Mouse (Mus musculus) lung, embryonic 16.5 days (tissue): ENCODE data around the gene Gm20518. TPM values are rescaled to one million over a fixed set of nuclear protein-coding genes. Genes with fewer than 3 reads are reported as not detected.

Source experiments
- ATAC-seq: fragments of 200-750 bp; cut with Nextera tagmentation; 2 replicates; pipeline ENCODE4 v1.8.0; 2017; ENCODE audit warnings: low read depth, mild to moderate bottlenecking, moderate library complexity
- H3K27ac ChIP-seq: fragments of 300-500 bp; sonication (generic); 2 replicates; pipeline ENCODE4 v1.5.1; 2014; ENCODE audit warnings: mild to moderate bottlenecking, control low read depth, low read length
- H3K27me3 ChIP-seq: fragments of 300-500 bp; sonication (generic); 2 replicates; pipeline ENCODE4 v1.6.1; 2014; ENCODE audit warnings: low read depth, low read length, mixed read lengths; ENCODE audit not compliant: control insufficient read depth, insufficient read depth
- H3K36me3 ChIP-seq: fragments of 300-500 bp; sonication (generic); 2 replicates; pipeline ENCODE4 v1.6.1; 2014; ENCODE audit warnings: low read length; ENCODE audit not compliant: control insufficient read depth, insufficient read depth
- H3K4me1 ChIP-seq: fragments of 300-500 bp; sonication (generic); replicated peaks from 2 replicates; pipeline ENCODE4 v1.6.1; 2014; ENCODE audit warnings: low read length, mixed read lengths; ENCODE audit not compliant: control insufficient read depth, insufficient read depth
- H3K4me2 ChIP-seq: fragments of 300-500 bp; sonication (generic); 2 replicates; pipeline ENCODE4 v1.6.1; 2014; ENCODE audit warnings: low read depth, low read length, control low read depth
- H3K4me3 ChIP-seq: fragments of 300-500 bp; sonication (generic); 2 replicates; pipeline ENCODE4 v1.5.1; 2014; ENCODE audit warnings: mild to moderate bottlenecking, low read length, control low read depth
- H3K9ac ChIP-seq: fragments of 300-500 bp; sonication (generic); 2 replicates; pipeline ENCODE4 v1.6.1; 2014; ENCODE audit warnings: low read length, control low read depth
- H3K9me3 ChIP-seq: fragments of 300-500 bp; sonication (generic); 2 replicates; pipeline ENCODE4 v1.6.1; 2016; ENCODE audit warnings: low read length; ENCODE audit not compliant: control insufficient read depth
- WGBS: fragments of 180-500 bp; shearing (Covaris S2); extraction: QIAGEN DNeasy Blood & Tissue Kit; methylation state at CpG from one replicate; pipeline ENCODE4 v1.1.7; 2014; 5-methylcytosine and 5-hydroxymethylcytosine counted together
- polyA plus RNA-seq: library from polyadenylated mRNA; unstranded; fragments of >200 nt; fragmentation: Nextera tagmentation; extraction: Ambion mirVana; gene quantifications from 2 replicates; pipeline ENCODE4 v1.2.1, GENCODE M21; 2015

Gm20518 gene
- polyA plus RNA-seq, 1 experiment from 2014 or later = 0.33 TPM

DNA sequence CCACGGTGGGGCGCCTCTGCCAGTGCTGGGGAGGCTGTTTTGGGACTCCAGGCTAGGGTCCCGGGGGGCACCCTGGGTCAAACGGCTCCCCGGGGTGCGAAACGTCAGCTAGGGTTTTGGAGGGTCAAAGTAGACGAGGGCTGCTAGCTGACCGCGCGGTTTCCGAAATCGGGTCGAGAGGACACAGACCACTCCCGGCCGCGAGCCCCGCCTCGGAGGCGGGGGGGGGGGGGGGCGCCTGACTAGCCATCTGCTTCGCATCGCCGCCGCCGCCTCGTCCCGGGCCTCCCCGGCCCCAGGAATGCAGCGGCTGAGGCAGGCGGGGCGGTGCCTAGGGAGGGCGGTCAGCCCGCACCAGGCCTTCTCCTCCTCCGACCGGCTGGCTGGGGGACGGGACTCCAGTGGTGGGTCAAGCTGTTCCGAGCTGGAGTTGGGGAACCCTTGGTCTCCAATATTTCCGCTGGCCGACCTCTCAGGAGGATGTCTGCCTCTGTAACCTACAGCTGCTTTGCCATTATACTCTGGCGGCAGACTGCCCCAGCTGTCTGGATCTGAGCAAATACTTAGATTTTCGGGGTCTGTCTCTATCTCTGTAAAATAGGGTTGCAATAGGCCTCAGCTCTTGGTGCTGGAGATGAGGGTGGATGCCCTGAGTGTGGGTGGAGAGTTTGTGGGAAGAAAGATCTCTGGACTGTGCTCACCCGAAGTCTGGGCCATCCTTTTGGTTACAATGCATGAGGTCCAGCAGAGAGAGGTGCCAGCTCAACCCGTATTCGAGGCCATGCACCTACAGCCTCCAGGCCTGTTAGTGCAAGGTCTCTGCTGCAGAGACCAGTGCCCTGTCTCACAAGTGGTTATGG is 92.9 kb downstream of the Gm20518 start:
- peak overlapping the region; percentile 85 for H3K4me2 ChIP-seq
- peak overlapping the region; percentile 97 for H3K27ac ChIP-seq
- H3K9ac ChIP-seq = peak overlapping the region; percentile 94
- H3K4me3 ChIP-seq = peak overlapping the region; percentile 76
- peak; percentile 83 for ATAC-seq
- H3K27me3 ChIP-seq = peaks cover 33% of the 10 kb centered on the region
- 4% methylated on average over 38 of the region's 45 CpGs for WGBS
- no peaks in the 10 kb centered on the region for H3K36me3 ChIP-seq
- no peaks in the 10 kb centered on the region for H3K9me3 ChIP-seq
- H3K4me1 ChIP-seq = peaks cover 65% of the 10 kb centered on the region

DNA sequence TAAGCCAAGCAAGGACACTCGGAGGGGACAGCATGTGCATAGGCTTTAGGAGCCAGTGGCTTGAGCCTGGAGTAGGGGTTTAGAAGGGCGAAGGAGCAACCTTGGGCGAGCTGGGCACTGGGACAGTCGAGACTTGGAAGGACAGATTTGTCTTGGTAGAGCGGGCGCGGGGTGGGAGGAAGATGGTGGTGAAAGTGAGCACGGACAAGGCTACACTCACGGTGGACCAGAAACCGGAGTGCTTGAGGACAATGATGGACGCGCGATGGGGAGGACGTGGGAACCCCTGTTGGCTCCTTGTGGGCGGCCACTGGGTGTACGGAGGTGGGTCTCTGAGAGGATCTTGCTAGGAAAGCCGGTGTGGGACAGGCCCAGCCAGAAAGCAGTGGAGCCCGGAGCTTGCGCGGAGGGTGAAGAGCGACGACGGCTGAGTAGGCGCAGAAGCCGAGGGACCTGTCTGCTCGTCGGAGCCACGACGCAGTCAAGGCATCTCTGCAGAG is 93.6 kb downstream of the Gm20518 start:
- H3K4me3 ChIP-seq = peak overlapping the region; percentile 76
- H3K4me2 ChIP-seq = peak overlapping the region; percentile 85
- H3K27ac ChIP-seq = peak overlapping the region; percentile 97
- H3K36me3 ChIP-seq = no peaks in the 10 kb centered on the region
- WGBS = 3% methylated on average over 29 of the region's 29 CpGs
- ATAC-seq = peak; percentile 8
- peaks cover 27% of the 10 kb centered on the region for H3K27me3 ChIP-seq
- H3K9me3 ChIP-seq = no peaks in the 10 kb centered on the region
- H3K4me1 ChIP-seq = peaks cover 58% of the 10 kb centered on the region
- H3K9ac ChIP-seq = peak overlapping the region; percentile 94

GRCm38 (mm10) chr16:17796971-17797811 is 94.3 kb downstream of the Gm20518 start, which contains the start of gene Scarf2:
Gene Scarf2, plus strand, starts transcription at chr16:17797282.
- H3K36me3 ChIP-seq = peaks cover 2% of the 10 kb centered on the region; the same call in 1 of the 2 replicates
- peak within 1 kb of the TSS; percentile 97 for H3K27ac ChIP-seq
- H3K4me3 ChIP-seq = peak within 1 kb of the TSS; percentile 76
- peak within 1 kb of the TSS; percentile 85 for H3K4me2 ChIP-seq
- H3K9me3 ChIP-seq = no peaks in the 10 kb centered on the region
- H3K9ac ChIP-seq = peak within 1 kb of the TSS; percentile 94
- peaks cover 20% of the 10 kb centered on the region for H3K27me3 ChIP-seq
- 1% methylated on average over 59 of the region's 81 CpGs for WGBS
- peaks cover 51% of the 10 kb centered on the region for H3K4me1 ChIP-seq
- peak; percentile 79 for ATAC-seq

DNA sequence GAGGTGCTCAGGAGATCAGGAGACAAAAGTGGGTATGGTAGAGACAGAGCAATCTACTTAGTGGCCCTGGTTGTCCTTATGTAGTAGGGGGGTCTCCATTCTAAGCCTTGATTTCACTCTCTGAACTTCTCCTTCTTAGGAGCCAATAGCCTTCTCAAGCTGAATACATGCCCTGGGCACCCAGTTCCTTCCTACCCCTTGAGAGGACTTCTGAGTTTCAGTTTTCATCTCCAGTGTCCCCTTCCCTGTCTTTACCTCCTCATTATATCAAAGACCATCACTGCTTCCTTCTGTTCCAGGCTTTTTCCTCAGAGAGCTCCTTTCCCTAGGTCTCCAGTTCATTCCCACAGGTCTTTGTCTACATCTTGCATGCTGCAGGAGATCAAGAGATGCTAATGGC is 95.0 kb downstream of the Gm20518 start:
- Histone ChIP-seq H3K9ac (peak overlapping the region; percentile 94), H3K9me3 (no peaks in the 10 kb centered on the region), H3K4me2 (peak overlapping the region; percentile 85), H3K27me3 (peaks cover 14% of the 10 kb centered on the region), H3K4me3 (peak overlapping the region; percentile 76), H3K4me1 (peaks cover 44% of the 10 kb centered on the region), H3K36me3 (peaks cover 2% of the 10 kb centered on the region), H3K27ac (peak overlapping the region; percentile 97)
- no peak for ATAC-seq

DNA sequence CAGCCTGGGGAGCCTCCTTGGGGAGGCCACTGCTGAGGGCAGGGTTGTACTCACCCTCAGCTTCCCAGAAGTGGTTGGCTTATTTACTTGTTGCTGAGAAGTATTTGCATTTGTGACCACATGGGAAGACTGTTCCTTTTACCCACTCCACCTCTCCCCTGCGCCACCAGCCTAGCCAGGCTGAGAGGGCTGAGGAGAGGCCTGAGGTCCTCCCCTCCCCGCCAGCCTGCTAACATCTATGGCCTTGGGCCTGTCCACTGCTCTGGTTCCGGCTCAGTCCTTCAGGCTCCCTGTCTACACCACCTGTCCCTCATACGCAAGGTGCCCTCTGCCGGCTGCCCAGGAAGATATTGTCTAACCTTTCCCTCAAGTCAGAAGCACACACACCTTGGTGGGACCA is 95.8 kb downstream of the Gm20518 start:
- Histone ChIP-seq H3K27ac (peak overlapping the region; percentile 97), H3K36me3 (peaks cover 2% of the 10 kb centered on the region), H3K4me2 (no peak overlapping the region), H3K4me3 (no peak overlapping the region), H3K4me1 (peaks cover 39% of the 10 kb centered on the region), H3K9ac (0 out of 2 replicates have a peak overlapping the region, but pooled peaks have one; percentile 2), H3K27me3 (peaks cover 8% of the 10 kb centered on the region; the same call in 1 of the 2 replicates), H3K9me3 (no peaks in the 10 kb centered on the region)
- 56% methylated on average over 5 of the region's 5 CpGs for WGBS
- peak; percentile 3; the same call in 1 of the 2 replicates for ATAC-seq

DNA sequence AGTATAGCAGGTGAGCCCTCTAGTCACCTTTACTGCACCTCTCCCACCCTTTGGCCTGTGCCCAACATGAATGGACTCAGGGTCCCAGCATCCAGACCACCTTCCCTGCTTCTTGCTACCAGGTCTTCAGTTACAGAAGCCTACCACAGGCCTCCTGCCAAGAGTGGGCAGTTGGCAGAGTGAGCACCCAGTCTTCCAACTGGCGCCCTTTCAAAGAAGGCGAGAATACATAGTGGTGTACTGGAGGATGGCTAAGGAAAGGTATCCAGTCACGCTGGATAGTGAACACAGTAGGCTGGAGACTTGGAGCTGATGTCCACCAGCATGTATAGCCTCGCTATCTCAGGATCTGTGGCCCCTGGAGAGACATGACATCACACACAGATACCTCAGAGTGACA is 97.4 kb downstream of the Gm20518 start:
- no peaks in the 10 kb centered on the region for H3K9me3 ChIP-seq
- peaks cover 2% of the 10 kb centered on the region; the same call in 1 of the 2 replicates for H3K27me3 ChIP-seq
- no peak overlapping the region for H3K9ac ChIP-seq
- no peak overlapping the region for H3K27ac ChIP-seq
- H3K36me3 ChIP-seq = peaks cover 10% of the 10 kb centered on the region
- ATAC-seq = no peak
- WGBS = 88% methylated on average over 4 of the region's 4 CpGs
- H3K4me1 ChIP-seq = peaks cover 26% of the 10 kb centered on the region
- H3K4me2 ChIP-seq = no peak overlapping the region
- H3K4me3 ChIP-seq = no peak overlapping the region

GRCm38 (mm10) chr16:17792728-17793127 is 98.7 kb downstream of the Gm20518 start:
- no peak overlapping the region for H3K9ac ChIP-seq
- no peak overlapping the region for H3K27ac ChIP-seq
- H3K4me2 ChIP-seq = no peak overlapping the region
- H3K4me3 ChIP-seq = no peak overlapping the region
- no peaks in the 10 kb centered on the region for H3K27me3 ChIP-seq
- ATAC-seq = no peak
- no peaks in the 10 kb centered on the region for H3K9me3 ChIP-seq
- WGBS = 73% methylated on average over 3 of the region's 3 CpGs
- peaks cover 22% of the 10 kb centered on the region for H3K4me1 ChIP-seq
- peaks cover 11% of the 10 kb centered on the region for H3K36me3 ChIP-seq

- no peak; the same call in 1 of the 2 replicates for ATAC-seq
- Histone ChIP-seq H3K9ac (no peak overlapping the region), H3K4me1 (no peaks in the 10 kb centered on the region), H3K4me3 (no peak overlapping the region), H3K27me3 (no peaks in the 10 kb centered on the region), H3K27ac (no peak overlapping the region), H3K36me3 (peaks cover 29% of the 10 kb centered on the region), H3K9me3 (no peaks in the 10 kb centered on the region), H3K4me2 (no peak overlapping the region)
- WGBS = 57% methylated on average over 3 of the region's 3 CpGs
Measured at GRCm38 (mm10) chr16:17785337-17785736, 106.1 kb downstream of the Gm20518 start.
